Mouse (Mus musculus) skeletal muscle tissue, adult 2 months (tissue): ENCODE measurements around the gene Rnaseh1.

ENCODE experiments used
- DNase-seq: peaks from one replicate; pipeline ENCODE4 v3.0.0-alpha.2; 2012; ENCODE audit warnings: low read depth, low spot score

The Rnaseh1 gene

DNA sequence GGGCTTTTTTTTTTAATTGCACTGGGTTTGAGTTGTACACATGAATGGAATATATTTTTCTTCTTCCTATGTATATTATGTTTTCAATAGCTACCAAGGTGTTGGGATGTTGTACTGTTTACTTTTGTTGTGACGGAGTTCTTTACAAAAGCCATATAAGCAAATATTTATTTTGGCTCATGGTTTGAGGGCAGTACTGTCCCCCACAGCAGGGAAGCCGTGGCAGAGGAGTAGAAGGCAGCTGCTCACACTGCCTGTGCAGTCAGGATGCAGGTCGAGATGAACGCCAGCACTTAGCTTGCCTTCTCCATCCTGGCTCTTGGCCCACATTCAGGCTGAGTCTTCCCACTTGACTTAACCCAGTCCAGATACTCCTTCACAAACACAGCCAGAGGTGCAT, 17.3 kb downstream of the Rnaseh1 start:
- no peak for DNase-seq

- no peak for DNase-seq
Observed at GRCm38 (mm10) chr12:28667287-28667686, 17.9 kb downstream of the Rnaseh1 start.

DNA sequence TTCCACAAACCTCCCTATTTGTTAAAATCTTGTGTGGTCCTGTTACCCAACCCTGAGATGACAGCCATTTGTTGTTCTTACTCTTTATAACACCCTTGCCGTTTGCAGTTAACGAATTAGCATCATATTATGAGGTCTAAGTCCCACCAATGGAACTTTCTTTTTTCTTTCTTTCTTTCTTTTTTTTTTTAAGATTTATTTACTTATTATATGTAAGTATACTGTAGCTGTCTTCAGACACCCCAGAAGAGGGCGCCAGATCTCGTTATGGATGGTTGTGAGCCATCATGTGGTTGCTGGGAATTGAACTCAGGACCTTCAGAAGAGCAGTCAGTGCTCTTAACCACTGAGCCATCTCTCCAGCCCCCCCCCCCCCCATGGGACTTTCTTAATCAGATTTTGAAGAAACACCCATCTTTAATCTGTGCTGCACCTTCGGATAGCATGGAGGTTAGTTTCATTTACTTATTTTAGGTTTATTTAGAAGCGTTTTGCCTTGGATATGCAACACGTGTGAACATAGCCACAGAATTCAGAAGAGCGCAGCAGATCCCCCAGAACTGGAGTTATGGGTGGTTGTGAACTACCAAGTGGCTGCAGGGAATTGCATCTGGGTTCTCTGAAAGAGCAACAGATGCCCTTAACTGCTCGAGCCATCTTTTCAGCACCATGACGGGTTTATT, 24.8 kb downstream of the Rnaseh1 start:
- DNase-seq = no peak

DNA sequence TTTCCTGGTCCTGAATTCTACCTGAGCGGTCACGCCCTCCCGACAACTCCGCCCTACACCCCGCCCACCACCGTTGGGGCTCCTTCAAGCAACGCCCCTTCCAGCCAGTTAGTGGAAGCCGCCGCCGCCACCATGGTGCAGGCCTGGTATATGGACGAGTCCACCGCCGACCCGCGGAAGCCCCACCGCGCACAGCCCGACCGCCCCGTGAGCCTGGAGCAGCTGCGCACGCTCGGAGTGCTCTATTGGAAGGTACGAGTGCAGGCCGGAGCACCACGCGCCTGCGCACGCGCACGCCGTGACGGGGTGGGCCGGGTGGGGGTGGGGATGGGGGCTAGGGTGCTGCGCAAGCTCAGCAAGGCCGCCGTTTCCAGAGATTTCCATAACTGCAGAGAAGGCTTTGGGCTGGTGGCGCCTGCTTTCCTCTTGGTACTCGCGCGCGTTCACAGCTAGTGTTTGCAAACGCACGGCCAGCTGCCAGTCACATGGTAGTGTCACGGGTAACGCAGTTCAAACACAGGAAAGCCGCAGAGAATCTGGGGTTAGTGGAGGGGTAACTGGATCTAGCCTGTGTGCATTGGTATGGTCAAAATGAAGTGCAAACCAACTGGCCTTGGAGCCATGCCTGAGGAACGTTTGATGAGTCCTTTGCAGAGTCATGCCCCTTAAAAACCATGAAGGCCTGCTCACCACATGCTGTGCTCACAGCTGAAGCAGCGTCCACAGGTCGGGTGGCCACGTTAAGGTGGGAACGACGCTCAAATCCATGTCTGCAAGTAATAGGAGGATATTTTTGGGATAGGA, 25.9 kb downstream of the Rnaseh1 start, which contains the start of gene Adi1:
Gene Adi1, plus strand, starts transcription at position 111 of the 804 bp plus-strand sequence.
- DNase-seq = peak; percentile 52

- DNase-seq = no peak
Observed at GRCm38 (mm10) chr12:28675925-28676209, 26.5 kb downstream of the Rnaseh1 start.

GRCm38 (mm10) chr12:28684674-28685073, 35.3 kb downstream of the Rnaseh1 start:
- no peak for DNase-seq

DNA sequence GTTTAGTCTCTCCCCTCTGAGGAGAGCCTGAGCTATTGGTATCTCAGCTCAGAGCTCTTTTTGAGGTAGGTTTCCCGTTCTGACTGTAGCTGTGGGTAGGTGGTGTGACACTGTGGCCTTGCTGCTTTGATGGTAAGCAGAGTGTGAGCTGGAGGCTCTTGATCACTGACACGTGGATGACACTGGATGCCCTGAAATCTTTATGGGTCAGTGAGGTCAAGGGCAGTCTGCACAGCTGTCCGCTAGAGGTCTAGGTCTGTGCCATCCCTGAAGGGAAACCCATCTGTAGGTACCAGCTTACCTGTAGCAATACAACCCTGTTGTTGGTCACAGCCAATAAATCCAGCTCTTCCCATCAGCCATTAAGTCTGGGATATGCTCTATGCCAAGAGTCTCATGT, 36.4 kb downstream of the Rnaseh1 start:
- no peak for DNase-seq

DNA sequence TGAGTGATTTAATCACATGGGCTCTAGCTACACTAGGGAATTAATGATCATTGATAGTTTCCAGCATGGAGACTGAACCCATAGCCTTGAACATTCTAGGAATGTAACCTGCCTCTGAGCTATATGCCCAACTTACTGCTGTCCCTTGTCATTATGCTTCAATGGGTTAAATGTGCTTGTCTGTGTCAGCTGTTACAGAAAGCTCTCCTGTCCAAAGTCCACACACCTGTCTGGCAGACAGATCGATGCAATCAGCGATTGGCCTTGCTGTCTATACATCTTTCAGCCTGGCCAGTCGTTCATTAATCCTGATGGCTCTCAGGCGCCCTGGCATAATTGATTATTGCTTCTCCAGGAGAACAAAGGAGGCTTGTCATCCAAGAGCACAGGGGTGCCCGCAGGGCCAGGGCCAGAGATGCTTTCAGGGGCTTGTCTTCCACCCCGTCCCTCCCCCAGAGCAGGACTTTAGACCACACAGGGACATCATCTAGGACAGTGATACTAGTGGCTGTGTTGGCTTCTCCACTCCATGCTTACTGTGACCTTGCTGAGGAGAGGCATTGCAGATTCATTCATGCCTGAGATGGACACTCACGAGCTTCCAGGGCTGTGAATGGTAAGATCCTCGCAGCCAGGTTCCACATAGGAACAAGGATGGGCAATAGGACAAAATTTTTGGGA, 36.9 kb downstream of the Rnaseh1 start:
- no peak for DNase-seq

- no peak for DNase-seq
Observed at GRCm38 (mm10) chr12:28688996-28689395, 39.6 kb downstream of the Rnaseh1 start.

DNA sequence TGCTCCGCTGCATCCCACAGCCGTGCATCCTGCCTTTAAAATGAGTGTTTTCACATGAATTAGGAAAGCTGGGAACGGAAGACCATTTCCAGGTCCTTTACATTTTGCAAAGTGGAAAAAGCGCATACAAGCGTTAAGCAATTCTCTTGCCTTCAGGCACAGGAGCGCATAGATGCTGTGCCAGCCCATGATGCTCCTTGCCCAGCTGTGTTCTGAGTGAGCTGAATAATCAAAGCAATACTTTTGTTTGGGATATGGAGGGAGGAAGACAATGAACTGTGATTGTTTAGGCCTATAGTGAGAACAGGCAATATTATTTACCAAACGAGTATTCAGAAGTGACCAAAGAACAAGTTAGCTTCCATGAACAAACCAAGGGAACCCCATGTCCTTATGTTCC, 41.3 kb downstream of the Rnaseh1 start:
- DNase-seq = no peak

DNA sequence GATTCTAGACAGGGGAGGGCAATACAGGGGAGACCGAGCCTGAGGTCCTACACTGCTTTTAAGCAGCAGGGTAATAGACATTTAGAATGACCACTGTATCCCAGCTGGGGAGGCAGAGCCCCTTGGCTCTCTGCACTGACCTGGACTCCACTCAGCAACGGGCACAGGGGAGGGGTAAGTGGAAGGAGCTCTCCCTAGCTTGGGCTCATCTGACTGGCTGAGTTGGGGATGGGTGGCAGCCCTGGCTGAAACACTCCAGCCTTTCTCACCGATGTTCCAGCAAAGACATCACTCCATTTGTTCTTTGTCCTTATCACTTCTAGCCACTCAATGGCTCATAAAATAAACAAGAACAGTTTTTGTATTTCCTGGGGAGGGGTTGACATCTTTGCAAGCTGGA, 44.3 kb downstream of the Rnaseh1 start:
- no peak for DNase-seq

DNA sequence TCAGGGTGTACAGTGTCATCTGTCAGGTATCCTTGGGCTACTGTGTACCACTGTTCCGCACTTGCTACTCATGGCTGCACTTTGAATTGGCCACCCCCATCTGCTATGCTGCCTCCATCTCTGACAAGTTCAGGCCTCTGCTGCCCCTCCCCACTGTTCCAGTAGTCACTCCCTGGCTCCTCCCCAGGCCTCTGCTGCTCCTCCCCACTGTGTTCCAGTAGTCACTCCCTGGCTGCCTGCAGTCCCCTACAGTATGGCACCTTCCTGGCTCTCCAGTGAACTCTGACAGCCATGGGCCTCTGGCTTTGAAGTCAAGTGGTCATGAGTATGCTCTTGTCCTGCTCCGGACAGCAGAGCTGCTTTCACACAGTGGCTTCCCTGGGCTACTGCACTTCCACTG, 44.8 kb downstream of the Rnaseh1 start:
- DNase-seq = no peak

DNA sequence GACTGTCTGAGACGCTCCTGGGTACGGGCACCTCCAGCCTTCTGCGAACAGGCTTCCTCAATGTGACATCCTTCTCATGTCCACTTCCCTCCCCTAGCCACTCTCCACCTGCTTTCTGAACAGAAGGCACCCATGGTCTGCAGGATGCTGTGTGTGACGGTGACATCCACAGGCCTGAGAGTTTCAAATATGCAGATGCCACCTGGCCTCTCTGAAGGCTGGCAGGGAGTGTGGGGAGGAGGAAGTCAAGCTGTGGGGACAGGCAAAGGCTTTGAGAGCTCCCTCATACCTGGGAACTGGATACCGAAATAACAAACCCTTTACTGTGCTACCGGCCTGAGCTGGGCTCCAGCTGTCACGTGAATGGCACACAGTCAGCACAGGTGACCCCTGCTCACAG, 45.4 kb downstream of the Rnaseh1 start:
- DNase-seq = no peak

- DNase-seq = no peak
Observed at GRCm38 (mm10) chr12:28697821-28698595, 48.6 kb downstream of the Rnaseh1 start.

DNA sequence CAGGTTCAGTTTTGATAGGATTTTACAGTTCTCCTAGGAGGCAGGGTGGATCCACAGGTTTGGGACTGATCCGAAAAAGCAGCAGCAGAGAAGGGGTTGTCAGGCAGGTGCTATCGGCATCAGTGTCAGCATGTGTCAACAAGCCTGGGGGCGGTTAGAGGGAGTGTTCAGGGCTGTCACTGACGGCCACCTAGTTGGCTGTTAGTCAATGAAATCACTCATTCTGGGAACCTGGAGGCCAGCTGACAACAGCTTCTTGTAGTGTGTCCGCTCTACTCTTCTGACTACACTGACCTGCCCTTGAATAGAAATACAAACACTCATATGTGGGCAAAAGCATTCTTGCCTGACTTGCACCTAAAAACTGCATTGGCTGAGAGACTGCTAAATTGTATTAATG, 49.7 kb downstream of the Rnaseh1 start:
- no peak for DNase-seq

DNA sequence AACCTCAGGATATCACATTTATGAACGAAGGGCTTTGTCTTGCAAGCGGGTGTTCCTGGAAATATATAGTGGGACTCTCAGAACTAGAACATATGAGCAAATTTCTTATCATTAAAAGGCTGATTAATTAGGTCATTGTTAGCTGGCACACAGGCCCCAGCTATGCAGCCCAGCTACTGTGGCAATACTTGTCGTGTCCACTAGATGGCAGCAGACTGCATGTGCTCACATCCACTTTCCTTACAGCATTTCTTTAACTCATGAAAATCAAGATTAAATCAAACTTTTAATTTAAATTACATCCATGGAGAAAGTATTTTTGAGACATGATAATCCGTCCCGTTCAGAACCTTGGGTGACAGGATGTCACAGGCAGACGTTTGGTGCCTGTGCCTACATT, 50.3 kb downstream of the Rnaseh1 start:
- peak; percentile 53 for DNase-seq

DNA sequence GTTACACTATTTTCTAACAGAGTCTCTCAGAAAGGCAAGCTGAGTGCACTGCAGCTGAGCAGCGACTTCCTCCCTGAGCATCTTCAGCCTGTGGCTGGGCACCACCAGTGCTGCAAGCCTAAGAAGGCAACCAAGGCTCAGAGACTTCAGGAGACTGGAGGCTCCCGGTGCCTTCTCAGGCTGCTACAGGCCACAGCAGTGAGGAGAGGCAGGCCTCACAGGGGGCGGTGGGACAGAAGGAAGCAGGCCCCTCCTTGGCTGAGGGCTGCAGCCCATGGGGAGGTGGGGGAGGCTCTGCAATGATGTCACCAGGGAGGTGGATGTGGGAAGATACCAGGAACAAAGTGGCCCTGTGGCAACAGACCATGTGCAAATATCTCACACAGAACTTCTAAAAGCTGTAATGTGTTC, 50.7 kb downstream of the Rnaseh1 start:
- no peak for DNase-seq

- peak; percentile 88 for DNase-seq
Observed at GRCm38 (mm10) chr12:28700561-28701025, 51.2 kb downstream of the Rnaseh1 start.

- no peak for DNase-seq
Observed at GRCm38 (mm10) chr12:28701302-28701701, 51.9 kb downstream of the Rnaseh1 start.

- no peak for DNase-seq
Observed at GRCm38 (mm10) chr12:28704381-28704780, 55.0 kb downstream of the Rnaseh1 start.

GRCm38 (mm10) chr12:28705204-28705603, 55.8 kb downstream of the Rnaseh1 start:
- no peak for DNase-seq

- DNase-seq = no peak
Observed at GRCm38 (mm10) chr12:28708154-28708553, 58.8 kb downstream of the Rnaseh1 start.
